Mouse (Mus musculus) cerebellum, adult 2 months (tissue): ENCODE data around the gene Fahd2a.

Experiments used
- CTCF ChIP-seq: fragments of 200-500 bp; IDR thresholded peaks from 2 replicates; pipeline ENCODE4 v1.5.1; 2011; ENCODE audit warnings: low read depth, mild to moderate bottlenecking, control low read depth, low read length, moderate library complexity, borderline replicate concordance; ENCODE audit not compliant: insufficient read depth
- POLR2A ChIP-seq: fragments of 200-500 bp; IDR thresholded peaks from 2 replicates; pipeline ENCODE4 v1.6.1; 2011; ENCODE audit warnings: low read length, control low read depth, borderline replicate concordance; ENCODE audit not compliant: insufficient read depth

GRCm38 (mm10) chr2:127472279-127472678 lies 27.9 kb upstream of the Fahd2a start:
- TF ChIP-seq CTCF (no peak), POLR2A (no peak)
